Mouse (Mus musculus): ENCODE results near the gene Igf1r.

- TF ChIP-seq CTCF (IDR thresholded peaks at IDR 0.05; ENCODE audit: extremely low read depth, insufficient read depth, low read length) (no peak), POLR2A (IDR thresholded peaks at IDR 0.05; ENCODE audit: extremely low read depth, insufficient read depth, low read length) (no peak)
Observed at GRCm38 (mm10) chr7:68070030-68070429, 117.4 kb downstream of the Igf1r start.

All from cortical plate, adult 2 months (tissue).